Mouse (Mus musculus) small intestine, adult 2 months (tissue): ENCODE results near the gene Tbrg1.

Experiments used
- CTCF ChIP-seq: fragments of 200-500 bp; IDR thresholded peaks from 2 replicates; pipeline ENCODE4 v1.5.1; 2012; ENCODE audit warnings: low read depth, mild to moderate bottlenecking, control low read depth, inconsistent platforms, low read length, moderate library complexity, mixed read lengths; ENCODE audit not compliant: insufficient replicate concordance, insufficient read length; ENCODE audit errors: extremely low read depth
- POLR2A ChIP-seq: fragments of 200-500 bp; IDR thresholded peaks from 2 replicates; pipeline ENCODE4 v1.6.1; 2012; ENCODE audit warnings: low read depth, mild to moderate bottlenecking, control low read depth, inconsistent platforms, low read length, moderate library complexity

GRCm38 (mm10) chr9:37625641-37626040 lies 31.5 kb downstream of the Tbrg1 start:
- TF ChIP-seq POLR2A (no peak), CTCF (no peak)
